Mouse (Mus musculus) gastrocnemius, postnatal 10 days (tissue): Measurements from ENCODE around the gene Vps45. TPM values are rescaled to one million over a fixed set of nuclear protein-coding genes. Genes with fewer than 3 reads are reported as not detected.
"Not testable (repeated sequence)": the region's sequence is repeated elsewhere in the genome, so short reads cannot be mapped to it uniquely, and the experiment has no call there.

Source experiments
- DNase-seq: peaks from one replicate; pipeline ENCODE4 v3.0.0; 2021; ENCODE audit warnings: mixed read lengths
- total RNA-seq, 2 experiments: library from RNA; stranded (reverse); gene quantifications; 2 replicates each; pipeline ENCODE4 v1.2.3; 2021

Vps45 gene
- total RNA-seq, 2 experiments from 2014 or later = 25.4 to 27.3 TPM

DNA sequence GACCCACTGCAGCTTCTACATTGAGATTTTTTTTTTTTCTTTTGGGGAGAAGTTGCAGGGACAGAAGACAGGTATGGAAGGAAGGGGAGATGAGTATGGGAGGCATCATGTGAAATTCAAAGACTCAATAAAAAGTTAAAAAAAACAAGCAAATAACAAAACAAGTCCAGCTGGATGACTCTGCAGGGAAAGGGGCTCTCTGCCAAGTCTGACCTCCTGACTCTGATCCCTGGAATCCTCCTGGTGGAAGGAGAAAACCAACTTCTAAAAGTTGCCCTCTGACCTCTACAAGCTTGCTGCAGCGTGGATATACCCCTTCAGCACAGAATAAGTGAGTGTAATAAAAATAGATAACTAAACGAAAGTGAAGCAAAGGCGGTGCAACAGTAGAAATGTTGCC, 20.4 kb upstream of the Vps45 start:
- DNase-seq = no peak

DNA sequence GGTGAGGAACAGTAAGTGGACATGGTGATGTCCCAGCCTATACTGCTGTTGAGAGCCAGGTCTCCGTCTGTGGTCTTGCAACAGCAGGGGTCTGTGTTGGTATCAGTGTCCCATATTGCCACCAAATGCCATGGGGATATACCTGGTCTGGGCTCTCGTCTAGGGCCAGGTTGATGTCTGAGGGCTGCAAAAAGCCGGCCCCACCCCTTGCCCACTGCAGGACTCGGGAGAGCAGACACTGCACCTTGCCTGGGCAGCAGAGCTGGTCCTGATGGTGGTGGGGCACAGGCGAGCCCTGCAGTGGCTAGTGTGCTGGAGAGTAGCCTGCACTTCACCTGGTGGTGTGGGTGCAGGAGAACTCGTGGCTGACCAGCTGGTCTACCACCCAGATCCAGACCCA, 19.8 kb upstream of the Vps45 start:
- DNase-seq = no peak

DNA sequence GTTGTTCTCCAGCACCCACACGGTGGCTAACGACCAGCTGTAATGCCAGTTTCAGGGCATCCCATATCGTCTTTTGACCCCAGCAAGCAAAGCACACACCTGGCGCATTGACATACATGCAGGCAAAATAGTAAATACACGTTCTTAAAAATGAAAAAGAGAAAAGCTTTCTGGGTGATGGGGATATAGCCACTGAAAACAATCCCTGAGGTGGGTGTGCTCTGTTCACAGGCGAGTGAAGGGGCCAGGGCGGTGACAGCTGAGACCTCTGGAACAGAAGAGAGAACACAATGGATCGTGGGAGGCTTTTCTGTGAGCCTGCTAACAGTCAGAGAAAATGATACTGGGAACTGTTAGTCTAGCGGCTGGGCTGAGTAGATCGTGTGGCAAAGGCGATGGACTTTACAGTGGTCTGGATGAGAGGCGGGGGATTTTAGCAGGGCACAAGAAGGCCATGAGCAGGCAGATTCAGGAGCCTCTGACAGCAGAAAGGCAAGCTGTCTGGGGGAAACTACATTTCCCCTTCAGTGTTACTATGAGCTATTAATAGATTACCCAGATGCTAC, 14.7 kb upstream of the Vps45 start:
- DNase-seq = no peak

DNA sequence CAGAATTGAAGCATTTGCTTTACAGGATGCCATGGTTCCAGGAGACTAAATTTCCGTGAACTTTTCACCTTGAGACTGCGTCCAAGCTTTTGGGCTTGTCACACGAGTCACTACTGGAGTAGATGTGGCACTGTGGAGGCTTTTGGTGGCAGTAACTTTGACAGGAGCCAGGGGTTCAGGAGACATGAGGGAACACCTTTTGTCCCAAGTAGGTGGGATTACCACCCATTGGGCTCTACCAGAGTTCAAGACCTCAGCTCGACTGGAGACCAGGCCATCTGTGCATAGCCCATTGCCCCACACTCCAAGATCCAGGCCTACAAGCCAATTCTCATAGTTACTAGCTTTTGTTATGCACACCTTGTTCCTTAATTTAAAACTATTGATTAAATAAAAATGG, 12.0 kb upstream of the Vps45 start:
- no peak for DNase-seq

DNA sequence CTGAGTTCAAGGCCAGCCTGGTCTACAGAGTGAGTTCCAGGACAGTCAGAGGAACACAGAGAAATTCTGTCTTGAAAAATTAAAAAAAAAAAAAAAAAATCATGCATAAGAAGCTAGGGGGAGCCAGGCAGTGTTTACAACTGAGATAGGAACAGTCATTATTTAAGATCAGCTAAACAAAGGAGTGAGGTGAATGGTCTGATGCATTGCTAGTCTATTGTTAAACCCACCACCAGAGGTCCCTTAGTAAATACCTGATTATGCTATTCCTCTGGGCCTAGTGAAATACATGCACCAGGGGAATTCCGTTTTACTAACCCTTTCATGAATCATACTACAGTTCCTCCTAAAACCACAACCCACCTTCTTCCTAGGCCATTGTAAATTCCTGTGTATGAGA, 11.3 kb upstream of the Vps45 start:
- DNase-seq = no peak

DNA sequence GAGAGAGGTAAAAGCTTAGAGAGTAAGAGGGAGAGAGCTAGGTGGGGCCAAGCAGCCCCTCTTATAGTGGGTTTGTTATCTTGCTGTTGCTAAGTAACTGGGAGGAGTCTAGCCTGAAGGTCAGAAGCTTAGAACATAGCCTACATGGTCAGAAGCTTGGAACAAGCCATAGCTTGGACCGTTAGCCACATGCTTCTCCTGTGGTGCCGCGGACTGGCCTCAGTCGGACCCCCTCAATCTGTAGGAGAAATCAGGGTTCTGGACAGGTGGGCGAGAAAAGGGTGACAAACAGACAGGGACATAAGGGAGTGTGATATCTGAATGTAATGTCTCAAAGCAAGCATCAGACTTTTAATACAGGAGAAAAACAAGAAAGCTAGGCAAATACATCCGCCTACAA, 10.8 kb upstream of the Vps45 start:
- no peak for DNase-seq

DNA sequence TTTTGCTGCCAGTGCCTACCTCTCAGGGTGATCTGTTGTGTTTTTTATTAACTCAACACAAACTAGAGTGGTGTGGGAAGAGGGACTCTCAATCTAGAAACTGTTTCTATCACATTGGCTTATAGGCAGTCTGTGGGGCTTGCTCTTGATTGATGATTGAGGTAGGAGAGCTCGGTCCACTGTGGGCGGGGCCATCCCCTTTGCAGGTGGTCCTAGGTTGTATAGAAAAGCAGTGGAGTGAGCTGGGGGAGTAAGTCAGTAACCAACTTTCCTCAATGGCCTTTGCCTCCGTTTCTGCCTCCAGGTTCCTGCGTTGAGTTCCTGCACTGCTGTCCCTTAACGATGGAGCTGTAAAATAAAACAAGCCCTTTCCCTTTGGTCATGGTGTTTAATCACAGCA, 8.5 kb upstream of the Vps45 start:
- DNase-seq = no peak

DNA sequence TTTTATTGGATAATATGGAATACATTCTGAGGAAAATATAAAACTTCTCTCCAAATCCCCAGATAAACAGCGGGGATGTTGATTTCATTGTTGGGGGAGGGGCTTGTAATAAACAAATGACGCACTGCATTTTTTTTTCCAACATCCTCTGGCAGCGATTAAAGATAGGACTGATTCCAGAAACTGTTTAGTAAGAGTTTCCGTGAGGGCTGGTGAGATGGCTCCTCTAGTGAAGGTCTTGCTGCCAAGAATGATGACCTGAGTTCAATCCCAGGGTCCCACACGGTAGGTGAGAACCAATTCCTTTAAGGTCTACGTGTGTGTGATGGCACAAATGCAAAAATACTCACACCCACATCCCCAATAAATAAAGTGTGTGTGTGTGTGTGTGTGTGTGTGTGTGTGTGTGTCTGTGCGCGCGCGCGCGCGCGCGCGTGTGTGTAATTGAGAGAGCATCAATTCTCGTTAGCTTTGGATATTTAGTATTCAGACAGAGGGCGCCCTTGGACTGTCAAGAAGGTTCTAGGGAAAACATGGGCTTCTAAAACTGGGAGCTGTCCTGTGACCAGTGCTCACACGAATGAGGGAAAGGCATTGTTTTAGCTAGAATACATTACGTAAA, 7.6 kb upstream of the Vps45 start:
- DNase-seq = peak; percentile 33

DNA sequence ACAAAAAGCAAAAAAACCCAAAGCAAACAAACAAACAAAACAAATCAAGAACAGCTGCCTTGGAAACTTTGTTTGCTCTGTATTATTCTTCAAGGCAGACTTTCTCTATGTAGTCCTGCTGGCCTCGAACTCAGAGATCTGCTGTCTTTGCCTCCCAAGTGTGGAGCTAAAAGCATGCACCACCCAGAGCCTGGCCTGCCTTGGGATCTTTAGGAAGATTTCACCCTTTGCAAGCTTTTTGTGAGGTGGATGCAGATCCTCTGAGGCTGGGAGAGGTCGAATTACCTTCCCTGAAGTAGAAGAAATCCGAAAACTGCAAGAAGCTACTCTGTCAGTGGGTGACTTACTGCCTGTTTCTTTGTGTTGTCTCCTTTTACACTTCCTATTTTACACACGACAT, 6.9 kb upstream of the Vps45 start:
- no peak for DNase-seq

DNA sequence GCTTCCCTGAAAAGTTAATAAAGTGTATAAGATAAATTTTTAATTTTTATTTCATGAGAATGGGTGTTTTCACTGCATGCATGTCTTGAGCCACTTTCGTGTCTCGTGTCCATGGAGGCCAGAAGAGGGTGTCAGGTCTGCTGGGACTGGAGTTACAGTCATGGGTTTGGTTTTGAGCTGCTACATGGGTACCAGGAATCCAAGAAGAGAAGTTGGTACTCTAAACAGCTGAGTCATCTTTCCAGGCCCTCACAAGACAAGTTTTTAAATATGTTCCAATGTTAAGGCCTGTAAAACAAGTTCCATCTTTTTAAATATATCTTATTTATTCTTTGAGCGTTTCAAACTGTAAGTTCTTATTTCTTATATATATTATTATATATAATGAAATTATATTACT, 6.0 kb upstream of the Vps45 start:
- DNase-seq = no peak

DNA sequence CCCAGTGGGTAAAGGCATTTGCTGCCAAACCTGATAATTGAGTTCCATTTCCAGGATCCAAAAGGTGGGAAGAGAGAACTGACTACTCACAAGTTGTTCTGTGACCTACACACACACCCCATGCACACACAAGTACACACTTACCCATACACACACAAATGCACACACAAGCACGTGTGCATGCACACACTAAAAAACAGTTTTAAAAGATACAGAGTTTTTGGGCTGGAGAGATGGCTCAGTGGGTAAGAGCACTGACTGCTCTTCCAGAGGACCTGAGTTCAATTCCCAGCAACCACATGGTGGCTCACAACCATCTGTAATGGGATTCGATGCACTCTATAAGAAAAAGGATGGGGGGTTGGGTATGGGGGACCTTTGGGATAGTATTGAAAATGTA, 5.0 kb upstream of the Vps45 start:
- no peak for DNase-seq

DNA sequence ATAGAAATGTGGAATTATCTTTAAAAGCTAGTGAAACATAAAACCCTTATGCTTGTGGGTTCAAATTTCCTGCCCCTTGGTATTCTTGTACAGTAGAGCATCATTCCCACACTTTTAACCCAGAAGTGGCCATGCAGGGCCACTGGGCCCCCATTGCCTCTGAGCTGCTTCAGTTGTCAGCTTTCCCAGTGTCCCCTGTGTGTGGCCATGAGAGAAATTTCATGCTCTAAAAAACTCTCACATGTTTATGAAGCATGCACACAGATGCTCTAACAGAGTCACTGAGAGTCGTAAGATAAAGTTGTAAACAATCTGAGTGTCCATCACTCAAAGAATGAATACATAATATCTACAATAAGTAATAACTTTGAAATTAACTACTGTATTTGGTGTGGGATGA, 1.9 kb upstream of the Vps45 start:
- no peak for DNase-seq

DNA sequence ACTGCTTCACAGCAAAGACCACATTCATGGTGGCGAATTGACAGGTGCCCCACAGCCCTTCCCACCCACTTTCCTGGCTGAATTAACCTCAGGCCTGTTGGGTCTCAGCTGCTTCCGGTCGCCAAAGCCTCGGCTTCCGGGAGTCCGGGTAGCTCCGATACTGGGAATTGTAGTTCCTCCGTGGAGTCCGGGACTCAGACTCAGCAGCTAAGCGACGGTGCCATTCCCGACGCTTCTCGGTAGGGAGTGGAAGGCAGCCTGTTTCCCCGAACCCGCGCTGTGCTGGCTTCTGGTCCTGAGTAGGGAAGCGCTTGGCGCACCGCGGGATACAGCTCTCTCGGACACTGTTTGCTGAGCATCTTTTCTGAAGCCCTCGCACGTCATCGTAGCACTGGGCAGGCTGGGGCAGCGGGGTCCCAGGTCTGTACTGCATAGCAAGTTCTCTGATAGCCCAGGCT, 490 bp downstream of the Vps45 start:
- DNase-seq = peak; percentile 77

DNA sequence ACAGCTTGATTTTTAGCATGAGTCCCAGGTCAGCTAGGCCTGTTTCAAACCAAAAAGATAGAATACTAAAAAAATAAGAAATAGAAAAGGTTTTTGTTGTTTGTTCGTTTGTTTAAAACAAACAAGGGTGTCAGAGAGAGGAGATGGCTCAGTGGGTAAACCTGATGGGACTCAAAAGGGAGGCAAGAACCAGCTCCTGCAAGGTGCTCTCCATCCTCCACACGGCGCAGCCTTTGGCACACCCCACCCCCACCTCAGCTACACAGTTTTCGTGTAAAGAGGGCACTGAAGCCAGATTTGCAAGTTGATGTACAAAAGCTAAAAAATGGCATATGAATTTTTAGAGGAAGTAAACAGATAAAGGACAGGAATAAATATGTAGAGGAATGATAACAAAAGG, 2.2 kb downstream of the Vps45 start:
- no peak for DNase-seq

DNA sequence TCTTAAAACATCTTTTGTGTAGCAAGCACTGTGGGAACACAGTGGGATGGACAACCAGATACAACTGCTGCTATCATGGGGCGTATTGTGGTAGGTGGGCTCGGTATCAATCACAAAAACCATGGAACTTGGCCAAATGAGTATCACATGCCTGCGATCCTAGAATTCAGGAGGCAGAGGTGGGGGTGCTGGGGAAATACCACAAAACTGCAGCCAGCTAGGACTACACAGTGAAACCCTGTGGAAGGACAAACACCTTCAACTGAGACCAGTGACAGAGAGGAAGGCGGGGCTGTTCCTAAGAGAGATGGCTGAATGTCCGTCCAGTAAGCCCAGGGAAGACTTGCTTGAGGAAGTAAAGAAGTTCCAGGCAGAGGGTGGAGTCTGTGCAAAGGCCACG, 3.0 kb downstream of the Vps45 start:
- DNase-seq = no peak

DNA sequence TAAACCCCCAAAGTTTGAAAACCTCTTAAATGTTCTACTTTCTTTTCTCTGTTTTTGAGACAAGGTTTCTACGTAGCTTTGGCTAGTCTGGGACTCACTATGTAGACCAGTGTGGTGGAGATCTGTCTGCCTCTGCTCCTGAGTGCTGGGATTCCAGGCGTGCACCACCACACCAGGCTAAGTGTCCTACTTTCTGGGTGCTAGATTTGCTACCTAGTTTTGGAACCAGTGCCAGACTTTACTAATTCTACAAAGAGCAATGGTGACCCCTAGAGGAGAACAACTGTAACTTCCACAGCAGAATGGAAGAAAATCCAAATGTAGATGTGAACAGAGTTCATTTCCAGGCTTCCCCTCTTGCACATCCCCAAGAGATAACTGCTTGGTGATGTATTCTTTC, 6.4 kb downstream of the Vps45 start:
- no peak for DNase-seq

DNA sequence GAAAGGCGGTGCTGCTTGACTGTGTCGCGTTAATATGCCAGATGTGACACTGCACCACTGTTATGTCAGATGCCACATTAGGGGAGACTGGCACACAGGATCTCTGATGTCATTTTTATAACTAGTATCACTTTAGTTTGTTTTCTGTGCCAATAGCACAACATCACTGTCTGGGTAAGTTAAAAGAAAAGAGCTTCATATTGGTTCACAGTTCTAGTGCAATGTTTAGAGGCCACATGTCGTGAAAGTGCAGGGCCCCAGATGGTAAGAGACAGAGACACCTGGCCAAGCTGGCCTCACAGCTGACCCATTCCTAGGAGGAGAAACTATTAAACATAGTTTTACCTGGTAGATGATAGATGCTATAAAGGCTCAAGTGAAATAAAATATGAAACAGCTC, 7.1 kb downstream of the Vps45 start:
- no peak for DNase-seq

DNA sequence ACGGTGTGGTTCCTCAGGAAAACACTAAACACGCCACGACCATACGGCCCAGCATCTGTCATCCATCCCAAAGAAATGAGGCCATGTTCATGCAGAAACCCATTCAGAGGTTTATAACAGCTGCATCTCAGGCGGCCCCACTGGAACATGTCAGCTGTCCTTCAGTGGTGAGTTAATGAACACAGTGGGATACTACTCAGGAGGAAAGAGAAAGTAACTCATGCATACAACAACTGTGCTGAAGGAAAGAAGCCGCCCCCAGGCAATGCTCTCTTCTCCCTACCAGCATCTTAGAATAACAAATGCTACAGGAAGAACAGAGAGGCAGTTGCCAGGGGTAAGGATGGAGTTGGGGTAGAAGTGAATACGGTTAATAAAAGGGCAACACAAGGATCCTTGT, 7.5 kb downstream of the Vps45 start:
- no peak for DNase-seq

DNA sequence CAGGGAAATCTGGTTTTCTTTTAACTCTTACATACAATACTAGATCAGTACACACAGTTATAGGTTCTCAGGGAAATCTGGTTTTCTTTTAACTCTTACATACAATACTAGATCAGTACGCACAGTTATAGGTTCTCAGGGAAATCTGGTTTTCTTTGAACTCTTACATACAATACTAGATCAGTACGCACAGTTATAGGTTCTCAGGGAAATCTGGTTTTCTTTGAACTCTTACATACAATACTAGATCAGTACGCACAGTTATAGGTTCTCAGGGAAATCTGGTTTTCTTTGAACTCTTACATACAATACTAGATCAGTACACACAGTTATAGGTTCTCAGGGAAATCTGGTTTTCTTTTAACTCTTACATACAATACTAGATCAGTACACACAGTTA, 13.7 kb downstream of the Vps45 start:
- DNase-seq = not testable (repeated sequence)

DNA sequence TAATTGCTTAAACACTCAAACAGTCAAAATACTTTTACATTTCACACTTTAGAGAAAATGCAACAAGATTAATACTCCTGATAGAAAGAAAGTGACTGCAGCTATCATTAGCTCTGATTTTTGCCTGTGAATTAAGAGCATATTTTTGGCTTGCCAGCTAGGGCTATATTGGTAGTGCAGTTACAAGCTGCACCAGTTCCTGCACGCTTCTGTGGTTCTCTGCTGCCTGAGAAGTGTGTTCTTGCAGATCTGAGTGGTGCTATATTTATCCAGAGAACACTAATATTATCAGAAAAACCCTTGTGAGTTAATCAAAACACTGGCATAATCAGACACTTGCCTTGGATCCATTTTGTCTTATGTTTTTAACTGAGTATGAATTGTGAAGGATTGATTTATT, 15.2 kb downstream of the Vps45 start:
- no peak for DNase-seq

DNA sequence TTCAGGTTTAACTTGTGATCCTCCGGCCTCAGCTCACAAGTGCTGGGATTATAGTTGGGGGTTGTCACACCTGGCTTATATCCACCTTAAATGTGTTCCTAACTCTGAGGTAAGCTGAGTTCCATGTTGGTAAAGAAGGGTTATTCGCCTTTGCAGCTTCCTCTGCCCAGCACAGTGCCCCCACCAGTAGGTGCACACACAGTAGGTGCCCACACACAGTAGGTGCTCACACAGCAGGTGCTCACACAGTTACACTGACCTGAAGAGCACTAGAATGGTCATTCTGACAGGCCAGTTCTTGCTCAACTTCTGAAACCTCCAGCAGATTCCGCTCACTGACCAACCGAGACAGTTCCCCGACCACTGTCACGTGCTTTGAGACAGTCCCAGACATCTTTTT, 17.2 kb downstream of the Vps45 start:
- no peak for DNase-seq

DNA sequence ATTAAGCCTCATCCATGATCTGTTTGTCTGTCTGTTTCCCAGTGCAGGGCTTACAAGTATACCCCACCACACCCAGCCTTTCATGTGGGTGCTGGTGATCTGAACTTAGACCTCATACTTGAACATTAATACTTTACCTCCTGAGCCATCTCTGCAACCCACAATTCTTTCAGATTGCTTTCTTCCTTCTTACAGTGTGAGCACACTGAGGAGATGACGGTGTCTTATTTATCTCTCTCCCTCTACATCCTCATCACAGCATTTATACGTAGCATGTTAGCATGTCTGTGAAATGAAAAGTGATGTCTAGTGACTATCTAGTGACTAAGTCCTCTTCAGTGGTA, 17.6 kb downstream of the Vps45 start:
- no peak for DNase-seq

DNA sequence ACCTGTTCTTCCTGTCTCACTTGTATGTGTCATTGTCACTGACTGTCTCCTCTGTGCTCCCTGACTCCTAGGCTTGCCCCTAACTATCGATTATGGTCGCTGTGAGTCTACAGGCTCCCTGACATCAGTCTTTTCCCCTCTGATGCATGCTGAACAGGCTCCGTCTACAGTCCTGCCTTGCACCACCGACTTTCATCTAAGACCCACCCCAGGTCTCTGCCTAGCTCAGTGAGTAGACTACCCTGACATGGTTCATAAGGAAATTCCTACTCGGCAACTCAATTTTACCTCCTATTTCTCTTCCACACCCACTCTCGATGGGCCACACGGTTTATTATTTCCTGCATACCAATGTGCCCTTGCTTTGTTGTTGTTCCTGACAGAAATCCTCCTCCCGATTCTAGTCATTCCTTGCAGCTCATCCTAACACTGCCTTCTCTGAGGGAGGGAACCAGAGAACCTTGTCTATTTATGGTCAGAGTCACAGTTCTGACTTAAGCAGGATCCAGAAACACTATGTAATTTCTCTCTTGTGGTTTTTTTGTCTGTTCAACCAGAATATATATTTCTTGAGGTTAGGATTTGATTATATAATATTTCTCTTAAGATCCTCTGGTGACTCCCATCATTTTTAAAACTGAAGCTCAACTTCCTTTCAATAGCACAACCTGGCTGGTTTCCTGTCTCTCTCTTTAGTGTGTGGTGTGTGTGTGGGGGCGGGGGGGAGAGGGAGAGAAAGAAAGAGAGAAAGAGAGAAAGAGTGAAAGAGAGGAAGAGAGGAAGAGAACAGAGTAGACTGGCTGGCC, 18.2 kb downstream of the Vps45 start:
- DNase-seq = no peak

DNA sequence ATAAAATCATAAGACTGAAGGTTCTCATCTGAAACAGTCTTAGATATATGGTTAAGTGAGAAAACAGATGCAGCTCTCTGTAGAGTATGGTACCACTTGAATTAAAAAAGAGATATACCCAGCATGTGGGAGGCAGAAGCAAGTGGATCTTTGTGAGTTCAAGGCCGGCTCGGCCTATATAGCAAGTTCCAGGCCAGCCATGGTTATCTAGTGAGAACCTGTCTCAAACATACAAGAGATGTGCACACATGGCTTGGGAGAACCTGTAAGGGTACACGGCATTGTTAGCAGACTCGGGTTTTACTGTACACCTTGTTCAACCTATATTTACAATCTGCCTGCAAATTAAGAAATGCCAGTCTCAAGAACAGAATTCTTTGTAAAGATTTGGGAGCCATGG, 19.4 kb downstream of the Vps45 start:
- no peak for DNase-seq
